ENCODE assay signal across 8 mouse cellular contexts in the genomic region with DNA sequence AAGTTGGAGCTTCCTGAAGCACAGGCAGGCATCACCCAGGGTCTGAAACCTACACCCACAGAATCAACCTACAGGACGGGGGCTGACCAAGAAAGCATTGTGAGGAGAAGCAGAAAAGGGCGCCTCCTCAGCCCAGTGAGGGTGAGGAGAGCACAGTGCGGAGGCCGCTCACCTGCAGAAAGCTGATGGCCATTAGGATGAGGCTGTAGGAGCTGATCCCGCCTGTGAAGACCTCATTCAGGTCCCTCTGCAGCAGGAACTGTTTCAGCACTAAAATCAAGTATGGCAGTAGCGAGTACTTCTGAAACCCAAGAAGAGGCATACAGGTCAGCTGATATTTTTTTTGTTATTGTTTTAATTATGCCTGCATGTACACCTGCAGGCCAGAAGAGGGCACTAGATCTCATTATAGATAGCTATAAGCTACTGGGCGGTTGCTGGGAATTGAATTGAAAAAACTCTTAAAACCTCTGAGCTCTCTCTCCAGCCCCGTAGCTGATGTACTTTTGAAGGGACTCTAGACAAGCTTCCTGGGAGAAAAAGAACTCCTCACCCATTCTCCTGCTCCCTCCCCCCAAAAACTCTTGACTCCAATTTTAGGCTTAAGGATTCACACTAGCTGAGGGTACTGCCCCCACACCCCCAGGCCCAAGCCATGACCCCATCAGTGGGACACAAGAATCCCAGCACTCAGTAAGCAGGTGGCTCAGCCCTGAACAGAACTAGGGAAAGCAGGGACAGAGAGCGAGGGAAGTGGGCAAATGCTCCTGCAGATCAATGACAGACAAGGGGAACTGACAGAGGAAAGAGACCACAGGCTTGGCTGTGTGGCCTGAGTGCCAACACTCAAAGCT. TPM values are rescaled to one million over a fixed set of nuclear protein-coding genes. Genes with fewer than 3 reads are reported as not detected.
DNase-seq lines count a peak whose midpoint lies in the region; ATAC-seq and TF ChIP-seq lines count a peak whose summit lies in the region.

No protein-coding gene starts in this region.

- WGBS in lung, embryonic 14.5 days = 58% methylated on average over 9 of the region's 9 CpGs
- WGBS in hindbrain, embryonic 12.5 days = 62% methylated on average over 9 of the region's 9 CpGs
- 63% methylated on average over 9 of the region's 9 CpGs for WGBS in midbrain, embryonic 15.5 days

- no peaks in the 10 kb centered on the region for H3K9me3 ChIP-seq in lung, embryonic 14.5 days (ENCODE audit: low read depth, low read length)
- no peaks in the 10 kb centered on the region for H3K9me3 ChIP-seq in hindbrain, embryonic 12.5 days (replicated peaks)
- no peaks in the 10 kb centered on the region for H3K9me3 ChIP-seq in midbrain, embryonic 15.5 days

- H3K9ac ChIP-seq in lung, embryonic 14.5 days = no peak overlapping the region
- no peak overlapping the region for H3K9ac ChIP-seq in hindbrain, embryonic 12.5 days
- no peak overlapping the region for H3K9ac ChIP-seq in midbrain, embryonic 15.5 days

- DNase-seq in cerebellum, adult 18-20 months = peak; percentile 37 to 44
- no peak for DNase-seq in cerebellum, postnatal 36 days
- DNase-seq in lung, embryonic 14.5 days = peak; percentile 78
- DNase-seq in lung, postnatal 4 days = no peak
- no peak for DNase-seq in adrenal gland, postnatal 10 days
- no peak for DNase-seq in spleen, postnatal 4 days (ENCODE audit: low spot score in 2 of 2)

- peak; percentile 73 for ATAC-seq in lung, embryonic 14.5 days (ENCODE audit: insufficient read depth)
- ATAC-seq in hindbrain, embryonic 12.5 days (ENCODE audit: low FRiP score) = peak; percentile 75
- ATAC-seq in midbrain, embryonic 15.5 days (replicated peaks) = peak; percentile 77

- peaks cover 78% of the 10 kb centered on the region for H3K36me3 ChIP-seq in lung, embryonic 14.5 days (ENCODE audit: insufficient read depth)
- peaks cover 71% of the 10 kb centered on the region for H3K36me3 ChIP-seq in hindbrain, embryonic 12.5 days
- peaks cover 34% of the 10 kb centered on the region for H3K36me3 ChIP-seq in midbrain, embryonic 15.5 days (replicated peaks)

- H3K27me3 ChIP-seq in lung, embryonic 14.5 days (ENCODE audit: insufficient read depth, low read length) = no peaks in the 10 kb centered on the region
- no peaks in the 10 kb centered on the region for H3K27me3 ChIP-seq in hindbrain, embryonic 12.5 days
- H3K27me3 ChIP-seq in midbrain, embryonic 15.5 days (replicated peaks) = no peaks in the 10 kb centered on the region

- H3K4me1 ChIP-seq in lung, embryonic 14.5 days (ENCODE audit: insufficient read depth) = no peaks in the 10 kb centered on the region
- H3K4me1 ChIP-seq in hindbrain, embryonic 12.5 days = no peaks in the 10 kb centered on the region
- no peaks in the 10 kb centered on the region; the same call in 1 of the 2 replicates for H3K4me1 ChIP-seq in midbrain, embryonic 15.5 days

- H3K27ac ChIP-seq in lung, embryonic 14.5 days (ENCODE audit: low read depth) = no peak overlapping the region
- H3K27ac ChIP-seq in hindbrain, embryonic 12.5 days = no peak overlapping the region
- H3K27ac ChIP-seq in midbrain, embryonic 15.5 days = no peak overlapping the region

- TF ChIP-seq CTCF in lung, embryonic 14.5 days (IDR thresholded peaks at IDR 0.05; ENCODE audit: low read depth) = peak; percentile 54

- no peak overlapping the region for H3K4me3 ChIP-seq in lung, embryonic 14.5 days (ENCODE audit: low read depth, low read length)
- no peak overlapping the region for H3K4me3 ChIP-seq in hindbrain, embryonic 12.5 days
- H3K4me3 ChIP-seq in midbrain, embryonic 15.5 days = no peak overlapping the region

- no peak overlapping the region for H3K4me2 ChIP-seq in lung, embryonic 14.5 days
- H3K4me2 ChIP-seq in hindbrain, embryonic 12.5 days (replicated peaks) = no peak overlapping the region
- H3K4me2 ChIP-seq in midbrain, embryonic 15.5 days = no peak overlapping the region

RNA-seq across cellular contexts. Expression of a gene that starts 23.9 kb away (rescaled TPM):
- polyA plus RNA-seq in lung, embryonic 14.5 days (2014; fragmentation: Nextera tagmentation; extraction: Ambion mirVana) = 130 TPM in 2 replicates
- polyA plus RNA-seq in hindbrain, embryonic 12.5 days (2016; fragmentation: Nextera tagmentation; extraction: Ambion mirVana) = 91.8 and 98.4 TPM in 2 replicates
- 72.0 and 73.1 TPM in 2 replicates for polyA plus RNA-seq in midbrain, embryonic 15.5 days (2015; fragmentation: Nextera tagmentation; extraction: Ambion mirVana)
- total RNA-seq in adrenal gland, postnatal 10 days (2021) = 10 to 100 TPM; 68.5 to 81.1 TPM

RNA-seq across cellular contexts. Expression of a gene that starts 24.8 kb away (rescaled TPM):
- polyA plus RNA-seq in lung, embryonic 14.5 days (2014; fragmentation: Nextera tagmentation; extraction: Ambion mirVana) = 7.5 and 8.9 TPM in 2 replicates
- polyA plus RNA-seq in hindbrain, embryonic 12.5 days (2016; fragmentation: Nextera tagmentation; extraction: Ambion mirVana) = 5.9 and 8.4 TPM in 2 replicates
- 7.2 and 7.6 TPM in 2 replicates for polyA plus RNA-seq in midbrain, embryonic 15.5 days (2015; fragmentation: Nextera tagmentation; extraction: Ambion mirVana)
- total RNA-seq in adrenal gland, postnatal 10 days (2021) = 10 to 100 TPM; 18.6 to 19.1 TPM

Comparison
In these comparisons a context has a peak if more than half of its experiments do, and no peak if none do; other contexts are left out.
1. DNase-seq: peak in cerebellum, adult 18-20 months (2 of 2) and lung, embryonic 14.5 days (single experiment); none in cerebellum, postnatal 36 days (0 of 2), lung, postnatal 4 days (0 of 2), adrenal gland, postnatal 10 days (single experiment) and spleen, postnatal 4 days (0 of 2).
2. Peak in every context shown above with its lines, with median percentiles within 50 percentile points of each other: ATAC-seq.